Mouse (Mus musculus) MEL (cell line): ENCODE results near the gene Efcab5. TPM values are rescaled to one million over a fixed set of nuclear protein-coding genes. Genes with fewer than 3 reads are reported as not detected.

Source experiments
- DNase-seq: peaks from one replicate; pipeline ENCODE4 v3.0.0; 2011; ENCODE audit warnings: low read depth, low spot score
- H3K27ac ChIP-seq: 2 replicates; pipeline ENCODE4 v1.5.1; 2012; ENCODE audit warnings: low read depth, mild to moderate bottlenecking, control low read depth, low read length, moderate library complexity; ENCODE audit not compliant: control insufficient read depth
- H3K27me3 ChIP-seq, 2 experiments: fragments of 150-350 bp in 1 of 2; sonication (generic) in 1 of 2; 2 replicates each; pipeline ENCODE4 v1.6.1; 2012; ENCODE audit warnings: low read length in 2 of 2, mild to moderate bottlenecking in 2 of 2, improper control_type of control experiment in 1 of 2, moderate library complexity in 1 of 2; ENCODE audit not compliant: insufficient read depth in 2 of 2, control insufficient read depth in 1 of 2
- H3K36me3 ChIP-seq, 2 experiments: 2 replicates each; pipeline ENCODE4 v1.6.1; 2012 to 2014; ENCODE audit warnings: low read length in 2 of 2, improper control_type of control experiment in 1 of 2, inconsistent platforms in 1 of 2, mild to moderate bottlenecking in 1 of 2; ENCODE audit not compliant: insufficient read depth in 2 of 2, control insufficient read depth in 1 of 2
- H3K4me1 ChIP-seq, 2 experiments: fragments of 150-350 bp in 1 of 2; sonication (generic) in 1 of 2; 2 replicates each; pipeline ENCODE4 v1.6.1; 2012; ENCODE audit warnings: low read length in 2 of 2, improper control_type of control experiment in 1 of 2, mild to moderate bottlenecking in 1 of 2; ENCODE audit not compliant: insufficient read depth in 2 of 2, control insufficient read depth in 1 of 2
- H3K4me3 ChIP-seq, 2 experiments: fragments of 150-350 bp in 1 of 2; sonication (generic) in 1 of 2; 2 replicates each; pipeline ENCODE4 v1.5.1; 2012; ENCODE audit warnings: low read depth in 2 of 2, low read length in 2 of 2, mild to moderate bottlenecking in 2 of 2, moderate library complexity in 2 of 2, control low read depth in 1 of 2, improper control_type of control experiment in 1 of 2; ENCODE audit not compliant: control insufficient read depth in 1 of 2, insufficient read depth in 1 of 2
- H3K79me2 ChIP-seq: 2 replicates; pipeline ENCODE4 v1.6.1; 2012; ENCODE audit warnings: mild to moderate bottlenecking, low read length, moderate library complexity; ENCODE audit not compliant: control insufficient read depth, poor library complexity, insufficient read depth
- H3K9ac ChIP-seq: 2 replicates; pipeline ENCODE4 v1.6.1; 2012; ENCODE audit warnings: low read depth, mild to moderate bottlenecking, control low read depth, low read length, moderate library complexity; ENCODE audit not compliant: control insufficient read depth, poor library complexity, severe bottlenecking
- H3K9me3 ChIP-seq: fragments of 150-350 bp; sonication (generic); replicated peaks from 2 replicates; pipeline ENCODE4 v1.6.1; 2012; ENCODE audit warnings: mild to moderate bottlenecking, low read length, improper control_type of control experiment, moderate library complexity; ENCODE audit not compliant: insufficient read depth
- BHLHE40 ChIP-seq: IDR thresholded peaks from 2 replicates; pipeline ENCODE4 v1.6.1; 2012; ENCODE audit warnings: low read depth, mild to moderate bottlenecking, inconsistent platforms, low read length, improper control_type of control experiment, borderline replicate concordance
- CHD1 ChIP-seq: IDR thresholded peaks from 2 replicates; pipeline ENCODE4 v1.6.1; 2012; ENCODE audit warnings: low read depth, mild to moderate bottlenecking, inconsistent platforms, low read length, improper control_type of control experiment
- CHD2 ChIP-seq: IDR thresholded peaks from 2 replicates; pipeline ENCODE4 v1.6.1; 2011; ENCODE audit warnings: low read length, improper control_type of control experiment
- E2F4 ChIP-seq: IDR thresholded peaks from 2 replicates; pipeline ENCODE4 v1.6.1; 2011; ENCODE audit warnings: low read depth, low read length, improper control_type of control experiment, borderline replicate concordance
- ELF1 ChIP-seq: IDR thresholded peaks from 2 replicates; pipeline ENCODE4 v1.6.1; 2014; ENCODE audit warnings: low read depth, mild to moderate bottlenecking, inconsistent platforms, low read length, improper control_type of control experiment, moderate library complexity
- GATA1 ChIP-seq: IDR thresholded peaks from 2 replicates; pipeline ENCODE4 v1.6.1; 2011; ENCODE audit warnings: low read depth, low read length, improper control_type of control experiment
- HCFC1 ChIP-seq: IDR thresholded peaks from 2 replicates; pipeline ENCODE4 v1.6.1; 2012; ENCODE audit warnings: low read depth, mild to moderate bottlenecking, inconsistent platforms, low read length, improper control_type of control experiment, moderate library complexity
- JUND ChIP-seq: IDR thresholded peaks from 2 replicates; pipeline ENCODE4 v1.6.1; 2011; ENCODE audit warnings: low read depth, mild to moderate bottlenecking, improper control_type of control experiment, low read length
- MAFK ChIP-seq: IDR thresholded peaks from 2 replicates; pipeline ENCODE4 v1.6.1; 2011; ENCODE audit warnings: low read depth, mild to moderate bottlenecking, low read length, improper control_type of control experiment, borderline replicate concordance
- MAZ ChIP-seq: IDR thresholded peaks from 2 replicates; pipeline ENCODE4 v1.6.1; 2012; ENCODE audit warnings: low read depth, mild to moderate bottlenecking, inconsistent platforms, low read length, improper control_type of control experiment
- MXI1 ChIP-seq: IDR thresholded peaks from 2 replicates; pipeline ENCODE4 v1.6.1; 2011; ENCODE audit warnings: mild to moderate bottlenecking, low read depth, low read length, improper control_type of control experiment
- MYB ChIP-seq: IDR thresholded peaks from 2 replicates; pipeline ENCODE4 v1.6.1; 2011; ENCODE audit warnings: mild to moderate bottlenecking, low read depth, low read length, improper control_type of control experiment
- POLR2AphosphoS5 ChIP-seq: IDR thresholded peaks from 2 replicates; pipeline ENCODE4 v1.6.1; 2012; ENCODE audit warnings: low read depth, borderline replicate concordance, mild to moderate bottlenecking, inconsistent platforms, low read length, moderate library complexity, mixed read lengths
- RAD21 ChIP-seq: IDR thresholded peaks from 2 replicates; pipeline ENCODE4 v1.6.1; 2011; ENCODE audit warnings: mild to moderate bottlenecking, low read depth, low read length, improper control_type of control experiment
- RCOR1 ChIP-seq: IDR thresholded peaks from 2 replicates; pipeline ENCODE4 v1.6.1; 2012; ENCODE audit warnings: low read depth, mild to moderate bottlenecking, inconsistent platforms, low read length, improper control_type of control experiment
- SIN3A ChIP-seq: IDR thresholded peaks from 2 replicates; pipeline ENCODE4 v1.6.1; 2012; ENCODE audit warnings: low read length, improper control_type of control experiment, inconsistent platforms
- SMC3 ChIP-seq: IDR thresholded peaks from 2 replicates; pipeline ENCODE4 v1.6.1; 2011; ENCODE audit warnings: low read depth, low read length, improper control_type of control experiment
- TBP ChIP-seq: IDR thresholded peaks from 2 replicates; pipeline ENCODE4 v1.8.0; 2011; ENCODE audit warnings: low read depth, low read length, improper control_type of control experiment
- USF1 ChIP-seq: IDR thresholded peaks from 2 replicates; pipeline ENCODE4 v1.6.1; 2014; ENCODE audit warnings: low read depth, mild to moderate bottlenecking, inconsistent platforms, low read length, improper control_type of control experiment, moderate library complexity
- ZC3H11A ChIP-seq: IDR thresholded peaks from 2 replicates; pipeline ENCODE4 v1.6.1; 2012; ENCODE audit warnings: low read depth, mild to moderate bottlenecking, inconsistent platforms, low read length, improper control_type of control experiment
- ZMIZ1 ChIP-seq: IDR thresholded peaks from 2 replicates; pipeline ENCODE4 v1.6.1; 2012; ENCODE audit warnings: low read depth, mild to moderate bottlenecking, inconsistent platforms, low read length, improper control_type of control experiment, moderate library complexity
- ZNF384 ChIP-seq: IDR thresholded peaks from 2 replicates; pipeline ENCODE4 v1.6.1; 2012; ENCODE audit warnings: low read depth, mild to moderate bottlenecking, inconsistent platforms, low read length, improper control_type of control experiment
- polyA plus RNA-seq, 2 experiments: library from polyadenylated mRNA; stranded (reverse) in 1 of 2; unstranded in 1 of 2; fragments of >175 nt in 1 of 2; fragments of >200 nt in 1 of 2; gene quantifications; 2 replicates each; pipeline versions ENCODE4 v1.2.1 to v1.2.4; 2012; ENCODE audit warnings: low replicate concordance in 2 of 2, low read depth in 1 of 2; ENCODE audit not compliant: insufficient read length in 2 of 2, insufficient read depth in 1 of 2, missing spikeins in 1 of 2
- total RNA-seq: library from RNA; depleted of rRNA; stranded (reverse); fragments of 300-350 nt; gene quantifications from 2 replicates; pipeline ENCODE4 v1.2.3, GENCODE M21; 2012

Gene Efcab5
- total and polyA plus RNA-seq, 3 experiments, result 0.27 to 0.29 TPM; not detected in 1

GRCm38 (mm10) chr11:77128562-77128961 lies 60.2 kb downstream of the Efcab5 start:
- DNase-seq, result no peak
- H3K4me1 ChIP-seq, result 0 out of 4 replicates have a peak, but pooled peaks cover 0 to 4% of the 10 kb centered on the region in 2 experiments
- H3K36me3 ChIP-seq, result peaks cover 0 to 2% of the 10 kb centered on the region in 2 experiments; a peak in 1 of 4 replicates
- no peaks in the 10 kb centered on the region for H3K79me2 ChIP-seq
- TF ChIP-seq MXI1 (no peak), CHD1 (no peak), RCOR1 (no peak), E2F4 (no peak), HCFC1 (no peak), JUND (no peak), MAFK (no peak), TBP (no peak), USF1 (no peak), CHD2 (no peak)
- H3K27me3 ChIP-seq, result no peaks in the 10 kb centered on the region
- H3K9ac ChIP-seq, result no peak overlapping the region
- H3K4me3 ChIP-seq, result no peak overlapping the region
- no peak overlapping the region for H3K27ac ChIP-seq
- H3K9me3 ChIP-seq, result no peaks in the 10 kb centered on the region

DNA sequence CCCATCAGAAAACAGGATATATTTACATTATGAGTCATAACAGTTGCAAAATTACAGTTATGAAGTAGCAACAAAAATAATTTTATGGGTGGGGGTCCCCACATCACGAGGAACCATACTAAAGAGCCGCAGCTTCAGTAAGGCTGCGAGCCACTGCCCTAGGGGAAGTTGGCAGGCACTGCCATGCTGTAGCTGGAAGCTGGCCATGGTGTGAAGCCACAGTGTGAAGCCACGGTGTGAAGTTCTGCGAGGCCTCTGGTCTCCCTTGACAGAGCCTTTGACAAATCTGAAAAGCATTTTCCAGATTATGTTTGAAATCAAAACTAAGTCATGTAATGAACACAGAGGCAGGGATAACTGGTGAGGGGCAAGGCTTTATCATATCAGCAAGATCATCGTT lies 77.6 kb downstream of the Efcab5 start:
- H3K4me3 ChIP-seq, result no peak overlapping the region
- no peaks in the 10 kb centered on the region; a peak in 1 of 4 replicates for H3K27me3 ChIP-seq
- H3K36me3 ChIP-seq, result no peaks in the 10 kb centered on the region
- TF ChIP-seq SMC3 (no peak), E2F4 (no peak), RAD21 (no peak), POLR2AphosphoS5 (no peak), SIN3A (no peak), USF1 (no peak), GATA1 (no peak), MYB (no peak), BHLHE40 (no peak), ZMIZ1 (no peak), ZNF384 (no peak), ELF1 (no peak), JUND (no peak), ZC3H11A (no peak), MAZ (no peak)
- H3K4me1 ChIP-seq, result peaks cover 0 to 6% of the 10 kb centered on the region in 2 experiments; a peak in 1 of 4 replicates
- DNase-seq, result no peak
- H3K79me2 ChIP-seq, result no peaks in the 10 kb centered on the region
- H3K9ac ChIP-seq, result no peak overlapping the region
- no peaks in the 10 kb centered on the region for H3K9me3 ChIP-seq
- H3K27ac ChIP-seq, result no peak overlapping the region
